Mouse (Mus musculus): ENCODE measurements around the gene Gtf2i.
A peak's percentile ranks its signal among the peaks of the same experiment; 100 is the strongest.

Gene Gtf2i

GRCm38 (mm10) chr5:134243661-134244436 lies 70.7 kb downstream of the Gtf2i start:
- DNase-seq (ENCODE audit: low spot score): no peak

GRCm38 (mm10) chr5:134241831-134242230 lies 72.7 kb downstream of the Gtf2i start:
- no peak for DNase-seq (ENCODE audit: low spot score)

- no peak for DNase-seq (ENCODE audit: low spot score)
Measured at GRCm38 (mm10) chr5:134237936-134238760, 76.4 kb downstream of the Gtf2i start.

GRCm38 (mm10) chr5:134237508-134237907 lies 77.1 kb downstream of the Gtf2i start:
- no peak for DNase-seq (ENCODE audit: low spot score)

- no peak for DNase-seq (ENCODE audit: low spot score)
Measured at GRCm38 (mm10) chr5:134236796-134237195, 77.8 kb downstream of the Gtf2i start.

DNA sequence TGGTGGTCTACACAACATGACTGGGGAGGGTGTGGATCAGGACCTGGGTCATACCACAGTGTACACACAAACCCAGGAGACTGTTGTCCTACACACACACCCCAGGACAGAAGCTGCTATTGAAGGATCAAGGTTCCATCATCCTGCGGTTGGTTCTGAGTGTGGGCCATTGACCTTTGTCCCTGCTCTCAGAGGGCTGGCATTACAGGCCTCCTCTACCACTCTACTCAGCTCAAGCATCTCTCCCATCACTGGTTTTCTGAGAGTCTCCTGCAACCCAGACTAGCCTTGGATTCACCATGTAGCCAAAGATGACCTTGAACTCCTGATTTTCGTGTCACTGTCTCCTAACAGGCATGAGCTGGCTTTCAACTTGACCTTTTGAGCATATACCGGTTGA lies 78.3 kb downstream of the Gtf2i start:
- no peak for DNase-seq (ENCODE audit: low spot score)

GRCm38 (mm10) chr5:134235111-134235510 lies 79.4 kb downstream of the Gtf2i start:
- peak; percentile 62 for DNase-seq (ENCODE audit: low spot score)

DNA sequence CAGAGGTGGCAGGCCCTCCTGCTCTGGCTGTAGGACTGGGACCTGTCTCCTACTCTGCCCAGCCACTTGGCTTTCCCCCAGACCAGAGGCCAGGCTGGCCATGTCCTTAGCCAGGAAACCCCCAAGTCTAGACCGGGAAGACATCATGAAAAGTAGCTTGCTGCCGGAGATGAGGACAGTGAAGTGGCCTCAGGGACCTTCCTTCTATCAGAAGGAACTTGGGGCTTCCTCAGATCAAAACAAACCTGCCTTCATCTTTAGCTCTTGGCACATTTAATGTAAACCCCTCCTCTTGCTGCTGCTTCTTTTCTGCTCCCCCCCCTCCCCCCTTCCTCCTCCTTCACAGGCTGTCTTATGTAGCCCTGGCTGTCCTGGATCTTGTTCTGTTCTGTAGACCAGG lies 80.4 kb downstream of the Gtf2i start:
- DNase-seq (ENCODE audit: low spot score): no peak

DNA sequence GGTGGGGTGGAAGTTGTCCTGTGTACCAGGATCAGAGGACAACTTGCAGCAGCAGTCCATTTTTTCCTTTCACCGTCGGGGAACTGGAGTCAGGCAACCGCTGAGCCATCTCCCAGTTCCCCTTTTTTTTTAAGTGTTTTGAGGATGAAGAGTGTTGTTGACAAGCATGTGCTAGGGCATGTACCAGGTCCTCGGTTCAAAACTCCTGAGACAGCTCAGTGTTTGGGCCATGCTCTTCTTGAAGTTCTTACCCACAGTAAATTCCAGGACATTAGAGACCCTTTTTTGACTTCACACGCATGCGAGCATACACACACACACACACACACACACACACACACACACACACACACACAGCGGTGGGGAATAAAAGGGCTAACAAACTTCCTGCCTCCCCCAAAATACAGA lies 81.3 kb downstream of the Gtf2i start:
- no peak for DNase-seq (ENCODE audit: low spot score)

GRCm38 (mm10) chr5:134232568-134232967 lies 82.0 kb downstream of the Gtf2i start:
- DNase-seq (ENCODE audit: low spot score): no peak

- no peak for DNase-seq (ENCODE audit: low spot score)
Measured at GRCm38 (mm10) chr5:134232111-134232510, 82.4 kb downstream of the Gtf2i start.

- no peak for DNase-seq (ENCODE audit: low spot score)
Measured at GRCm38 (mm10) chr5:134231376-134231775, 83.2 kb downstream of the Gtf2i start.

- DNase-seq (ENCODE audit: low spot score): no peak
Measured at GRCm38 (mm10) chr5:134229391-134229790, 85.2 kb downstream of the Gtf2i start, which contains the start of gene Ncf1. TSS of gene Ncf1 (minus strand) at chr5:134229625.

DNA sequence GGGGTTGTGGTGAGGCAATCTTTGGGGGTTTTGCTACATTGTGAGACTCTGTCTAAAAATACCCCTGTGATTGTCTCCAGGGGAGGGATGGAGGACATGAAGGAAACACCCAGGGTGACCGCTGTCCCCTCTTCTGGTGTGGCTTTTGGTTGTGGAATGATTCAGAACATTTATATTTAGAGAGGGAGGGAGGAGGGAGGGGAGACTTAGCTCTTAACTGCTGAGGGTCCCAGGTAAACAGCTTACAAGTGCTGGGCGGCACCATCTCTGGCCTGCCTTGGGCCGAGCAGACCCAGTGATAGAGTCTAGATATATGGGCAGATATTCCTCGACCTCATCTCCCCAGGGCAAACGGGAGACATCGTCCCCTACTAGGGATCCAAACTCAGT lies 86.3 kb downstream of the Gtf2i start:
- no peak for DNase-seq (ENCODE audit: low spot score)

- DNase-seq (ENCODE audit: low spot score): peak; percentile 56
Measured at GRCm38 (mm10) chr5:134227574-134228248, 86.8 kb downstream of the Gtf2i start.

- no peak for DNase-seq (ENCODE audit: low spot score)
Measured at GRCm38 (mm10) chr5:134226946-134227345, 87.6 kb downstream of the Gtf2i start.

DNA sequence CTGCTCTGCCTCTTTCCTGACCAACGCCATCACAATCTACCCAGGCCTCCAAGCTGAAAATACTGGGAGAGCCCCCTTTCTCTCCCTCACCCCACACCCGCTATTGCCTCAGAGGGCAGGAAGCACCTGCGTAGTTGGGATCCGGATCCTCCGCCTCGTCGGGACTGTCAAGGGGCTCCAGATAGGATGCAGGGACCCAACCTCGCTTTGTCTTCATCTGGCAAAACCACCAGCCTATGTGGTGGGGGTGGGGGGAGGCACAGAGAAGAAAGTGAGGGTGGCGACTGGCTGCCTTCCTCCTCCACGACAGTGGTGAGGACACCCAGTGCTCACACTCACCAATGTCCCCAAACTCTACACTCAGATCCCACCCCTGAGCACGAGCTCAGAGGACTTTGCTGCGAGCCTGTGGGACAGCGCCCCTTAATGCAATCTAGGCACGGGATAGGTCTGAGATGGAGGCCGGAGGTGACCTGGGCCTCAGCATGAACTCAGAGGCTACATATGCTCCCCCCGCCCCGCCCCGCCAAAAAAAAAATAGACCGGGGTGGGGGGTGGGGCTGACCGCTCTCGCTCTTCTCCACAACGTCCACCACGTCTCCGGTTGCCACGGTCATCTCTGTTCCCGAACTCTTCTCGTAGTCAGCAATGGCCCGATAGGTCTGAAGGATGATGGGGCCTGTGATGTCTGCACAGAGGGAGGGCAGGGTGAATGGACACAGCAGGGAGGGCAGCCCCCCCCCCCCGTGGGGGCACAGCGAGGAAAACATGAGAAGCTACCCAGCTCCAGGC lies 89.3 kb downstream of the Gtf2i start:
- no peak for DNase-seq (ENCODE audit: low spot score)

DNA sequence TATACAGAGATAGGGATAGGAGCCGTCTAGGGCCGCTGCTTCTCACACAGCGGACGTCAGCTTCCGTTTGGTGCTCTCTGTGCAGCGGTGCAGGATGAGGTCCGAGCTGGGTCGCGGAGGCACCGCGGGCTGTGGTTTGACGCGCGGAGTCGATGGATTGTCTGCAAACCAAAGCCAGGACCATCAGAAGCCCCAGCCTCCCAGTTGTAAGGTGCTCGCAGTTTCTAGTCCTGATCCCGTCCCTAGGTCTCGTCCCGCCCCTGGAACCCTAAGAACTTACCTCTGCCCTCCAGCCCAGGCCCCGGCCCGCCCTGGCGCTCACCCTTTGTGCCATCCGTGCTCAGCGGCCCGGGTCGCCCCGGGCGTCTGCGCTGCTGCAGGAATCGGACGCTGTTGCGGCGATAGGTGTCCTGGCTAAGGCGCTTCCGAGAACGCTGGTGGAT lies 92.8 kb downstream of the Gtf2i start:
- DNase-seq (ENCODE audit: low spot score): no peak

GRCm38 (mm10) chr5:134221278-134221677 lies 93.3 kb downstream of the Gtf2i start:
- DNase-seq (ENCODE audit: low spot score): no peak

GRCm38 (mm10) chr5:134217900-134218299 lies 96.7 kb downstream of the Gtf2i start:
- DNase-seq (ENCODE audit: low spot score): no peak

DNA sequence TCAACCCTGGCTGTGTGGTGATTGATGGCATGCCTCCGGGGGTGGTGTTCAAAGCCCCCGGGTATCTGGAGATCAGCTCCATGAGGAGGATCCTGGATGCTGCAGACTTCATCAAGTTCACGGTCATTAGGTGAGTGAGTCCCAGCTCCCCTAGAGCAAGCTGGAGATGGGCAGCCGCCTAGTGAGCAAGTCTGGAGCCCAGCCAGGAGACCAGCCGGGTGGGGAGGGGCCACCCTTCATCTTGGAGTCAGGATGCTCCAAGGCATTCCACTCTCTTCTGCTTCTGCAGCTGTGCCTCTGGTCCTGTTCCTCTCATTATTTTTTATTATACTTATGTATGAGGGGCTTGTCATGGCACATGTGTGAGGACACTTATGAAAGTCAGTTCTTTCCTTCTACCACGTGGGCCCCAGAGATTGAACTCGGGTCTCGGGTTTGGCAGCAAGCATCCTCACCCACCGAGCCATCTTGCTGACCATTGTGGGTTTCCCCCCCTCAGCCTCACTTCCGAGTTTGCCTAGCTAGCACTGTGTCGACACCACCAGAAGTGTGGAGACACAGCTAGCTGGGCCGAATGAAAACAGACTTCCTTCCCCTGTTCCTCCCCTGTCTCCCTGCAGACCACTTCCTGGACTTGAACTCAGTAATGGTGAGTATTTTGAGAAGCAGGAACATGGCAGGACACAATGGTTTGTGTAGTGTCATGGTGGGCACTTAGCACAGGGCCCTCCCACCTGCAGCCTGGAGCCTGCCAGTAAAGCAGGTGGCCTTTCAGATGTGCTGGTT lies 100.3 kb downstream of the Gtf2i start:
- DNase-seq (ENCODE audit: low spot score): peak; percentile 64
